Mouse (Mus musculus) cerebellum, adult 9-10 months (tissue): ENCODE measurements around the gene Iqgap2.

ENCODE experiments used
- DNase-seq: peaks from one replicate; pipeline ENCODE4 v3.0.0; 2022

Gene Iqgap2

GRCm38 (mm10) chr13:95822918-95823317, 68.8 kb downstream of the Iqgap2 start:
- no peak for DNase-seq

- DNase-seq = no peak
These were observed 71.7 kb downstream of the Iqgap2 start for GRCm38 (mm10) chr13:95820071-95820470.

DNA sequence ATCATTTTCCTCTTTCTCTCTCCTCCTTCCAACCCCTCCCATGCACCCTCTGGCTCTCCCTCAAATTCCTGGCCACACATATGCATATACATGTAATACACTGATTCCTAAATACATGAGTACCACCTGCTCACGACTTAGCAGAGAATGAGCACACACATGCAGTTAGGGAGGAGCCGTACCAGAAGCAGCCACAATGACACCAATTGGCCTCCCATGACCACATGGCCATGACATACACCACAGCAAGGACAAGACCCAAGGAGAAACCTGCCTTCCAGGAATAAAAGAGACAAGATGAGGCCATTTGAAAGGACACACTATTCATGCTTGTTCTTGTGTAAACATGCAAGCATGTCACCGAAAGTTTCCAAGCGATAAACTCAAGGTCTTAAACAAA, 72.8 kb downstream of the Iqgap2 start:
- no peak for DNase-seq

- no peak for DNase-seq
These were observed 78.1 kb downstream of the Iqgap2 start for GRCm38 (mm10) chr13:95813643-95814042.

DNA sequence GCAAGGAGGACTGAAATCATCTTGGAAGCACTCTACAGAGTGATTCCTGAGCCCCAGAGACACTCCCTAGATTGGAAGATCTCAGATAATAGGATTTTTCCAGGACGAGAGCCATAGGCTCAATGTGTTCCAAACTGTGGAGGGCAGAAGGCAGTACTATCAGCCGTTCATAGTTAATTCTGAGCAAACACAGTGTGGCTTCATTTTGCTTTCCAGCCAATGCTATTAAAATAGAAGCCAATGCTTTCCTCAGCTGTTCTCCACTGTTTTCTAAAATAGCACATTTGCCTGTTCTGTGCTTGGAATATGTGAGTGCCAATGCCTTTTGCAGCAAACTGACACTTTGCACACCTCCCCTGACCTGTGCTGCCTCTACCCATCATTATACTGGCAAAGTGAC, 80.9 kb downstream of the Iqgap2 start:
- DNase-seq = no peak

DNA sequence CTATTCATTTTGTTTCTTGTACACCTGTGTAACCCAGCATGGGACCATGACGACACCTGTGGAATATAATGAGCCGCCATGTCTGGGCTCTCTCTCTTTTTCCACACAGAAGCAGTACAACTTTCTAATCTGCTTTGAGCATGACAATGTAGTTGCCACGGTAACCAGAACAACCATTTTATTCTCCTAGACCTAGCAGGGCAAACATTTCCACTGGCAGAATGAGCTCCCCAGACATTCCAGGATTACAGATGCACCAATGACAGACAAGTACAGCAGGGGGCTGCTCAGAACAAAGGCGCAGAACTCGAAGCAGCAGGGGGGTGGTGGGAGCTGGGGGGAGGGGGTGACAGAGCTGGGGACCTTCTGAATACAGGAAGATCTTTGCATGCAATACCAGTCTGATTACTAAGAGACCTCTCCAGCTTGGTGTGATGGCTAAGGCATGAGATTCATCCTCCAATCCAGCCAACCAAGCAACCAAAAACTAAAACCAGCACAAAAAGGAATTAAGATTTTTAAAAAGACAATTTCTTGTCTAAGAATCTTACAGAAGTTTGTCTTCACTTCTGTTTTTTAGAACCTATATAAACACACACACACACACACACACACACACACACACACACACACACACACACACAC, 84.5 kb downstream of the Iqgap2 start:
- DNase-seq = no peak

DNA sequence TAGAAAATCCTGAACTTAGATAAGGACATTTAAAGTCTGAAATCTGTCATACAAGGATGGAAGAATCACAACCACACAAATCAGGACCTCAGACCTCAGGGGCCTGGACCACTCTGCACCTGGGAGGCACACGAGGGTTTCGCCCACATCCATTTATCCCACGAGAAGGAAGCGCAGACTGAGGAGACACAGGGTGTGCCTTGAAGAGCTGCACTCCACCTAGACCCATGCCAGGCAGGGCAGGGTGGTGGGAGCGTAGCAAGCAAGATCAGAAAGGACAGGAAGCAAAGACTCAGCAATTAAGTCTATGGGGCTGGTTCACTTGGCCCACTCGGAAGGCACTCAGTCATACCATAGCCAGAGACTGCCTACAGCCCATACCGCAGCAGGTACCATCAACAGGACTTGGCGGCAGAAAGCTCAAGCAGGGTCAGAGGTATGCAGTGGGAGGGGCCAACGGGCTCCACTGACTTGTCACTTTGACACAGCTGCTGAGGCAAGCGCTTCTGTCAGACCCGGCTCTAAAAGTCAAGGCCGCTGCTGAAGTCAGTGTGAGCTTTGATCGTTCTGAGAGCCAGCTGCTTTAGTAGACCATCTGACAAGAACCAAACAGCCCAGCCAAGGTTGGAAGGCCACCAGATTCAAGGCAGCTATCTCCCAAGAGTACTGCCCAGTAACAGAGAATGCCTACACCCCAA, 86.1 kb downstream of the Iqgap2 start:
- DNase-seq = no peak

DNA sequence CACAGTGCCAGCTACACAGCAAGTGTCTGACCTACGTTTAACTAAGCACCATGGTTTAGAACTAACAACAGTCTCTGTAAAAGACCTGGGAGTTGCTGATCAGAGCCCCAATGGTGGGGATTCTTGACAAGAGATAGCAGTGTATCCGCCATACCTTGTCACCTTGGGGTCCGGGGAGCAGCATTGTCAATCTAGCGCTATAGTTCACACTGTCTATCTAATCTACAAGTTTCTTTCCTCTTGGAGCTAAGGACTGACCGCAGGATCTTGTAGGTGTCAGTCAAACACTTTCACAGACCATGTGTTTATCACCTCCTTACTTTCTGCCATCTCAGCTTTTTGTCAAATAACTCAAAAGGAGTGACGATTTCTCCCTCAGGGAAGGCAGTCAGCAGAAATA, 87.6 kb downstream of the Iqgap2 start:
- DNase-seq = no peak

- peak; percentile 57 for DNase-seq
These were observed 90.8 kb downstream of the Iqgap2 start for GRCm38 (mm10) chr13:95800925-95801324.

DNA sequence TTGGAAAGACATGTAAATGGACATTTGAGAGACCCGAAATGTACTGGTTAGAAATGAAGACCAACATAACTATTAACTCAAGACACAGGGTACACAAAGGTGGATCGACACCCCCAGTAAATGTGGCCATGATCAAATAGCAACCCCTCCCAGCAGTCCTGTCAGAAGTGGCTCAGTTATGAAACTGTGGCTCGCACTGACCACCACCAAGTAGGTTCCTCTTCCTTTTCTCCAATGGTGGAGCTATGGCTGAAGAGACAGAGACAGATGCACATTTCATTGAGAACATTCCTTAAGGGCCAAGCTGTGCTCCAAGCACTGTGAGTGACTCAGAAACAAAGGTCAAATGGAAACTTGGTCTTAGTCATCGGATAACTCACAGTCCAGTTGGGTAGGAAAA, 92.4 kb downstream of the Iqgap2 start:
- DNase-seq = no peak

DNA sequence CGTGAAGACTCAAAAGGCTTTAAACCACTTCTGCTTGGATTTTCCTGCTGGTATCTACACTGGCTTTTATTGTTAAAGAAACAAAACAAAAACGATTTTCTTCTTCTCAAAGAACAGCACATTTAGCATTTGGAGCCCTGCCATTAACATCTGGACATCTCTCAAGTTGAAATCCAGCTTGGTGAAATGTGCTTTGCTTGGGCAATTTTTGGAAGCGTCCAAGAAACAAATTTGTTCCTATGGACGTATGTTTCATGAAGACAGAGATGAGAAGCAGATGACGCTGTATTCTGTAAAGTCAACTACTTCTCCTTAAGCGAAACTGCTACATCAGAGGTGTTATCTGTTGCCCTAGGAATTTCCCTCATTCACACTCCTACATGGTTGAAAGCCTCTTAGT, 93.0 kb downstream of the Iqgap2 start:
- DNase-seq = no peak

GRCm38 (mm10) chr13:95797530-95797929, 94.2 kb downstream of the Iqgap2 start:
- DNase-seq = no peak

- no peak for DNase-seq
These were observed 97.4 kb downstream of the Iqgap2 start for GRCm38 (mm10) chr13:95794346-95794745.

DNA sequence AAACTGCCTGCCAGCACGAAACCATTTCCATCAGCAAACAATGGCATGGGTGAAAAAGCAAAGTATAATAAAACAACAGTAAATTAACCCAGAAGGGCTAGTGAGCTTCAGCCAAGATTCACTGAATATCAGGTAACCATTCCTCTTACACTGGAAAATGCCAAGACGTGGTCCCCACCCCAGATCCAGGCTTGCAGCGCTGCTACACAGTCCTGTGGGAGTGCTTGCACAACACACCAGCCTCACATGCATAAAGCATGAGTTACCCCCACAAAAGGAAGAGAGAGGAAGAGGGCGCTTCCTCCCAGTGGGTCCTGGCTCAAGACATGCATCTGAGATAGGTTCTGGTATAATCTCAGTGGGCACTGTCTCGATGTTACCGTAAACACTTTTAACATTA, 100.8 kb downstream of the Iqgap2 start:
- no peak for DNase-seq

- no peak for DNase-seq
These were observed 102.9 kb downstream of the Iqgap2 start for GRCm38 (mm10) chr13:95788631-95789376.

DNA sequence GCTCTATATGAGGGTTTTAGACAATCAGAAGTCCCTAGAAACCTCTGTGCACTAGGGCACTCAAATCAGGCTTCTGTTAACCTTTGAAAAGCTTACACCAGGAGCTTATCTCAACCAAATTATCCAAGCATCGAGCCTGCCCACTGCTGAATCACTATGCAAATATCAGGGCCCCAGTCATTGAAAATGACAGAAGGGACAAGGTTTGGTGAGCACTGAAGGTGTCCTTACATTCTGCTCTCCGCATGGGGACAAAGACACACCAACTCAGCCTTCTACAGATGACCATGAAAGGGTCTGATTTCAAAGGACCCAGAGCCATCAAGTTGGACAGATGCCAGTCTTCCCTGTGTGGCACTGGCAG, 108.8 kb downstream of the Iqgap2 start:
- no peak for DNase-seq

GRCm38 (mm10) chr13:95782311-95782968, 109.3 kb downstream of the Iqgap2 start:
- DNase-seq = no peak

DNA sequence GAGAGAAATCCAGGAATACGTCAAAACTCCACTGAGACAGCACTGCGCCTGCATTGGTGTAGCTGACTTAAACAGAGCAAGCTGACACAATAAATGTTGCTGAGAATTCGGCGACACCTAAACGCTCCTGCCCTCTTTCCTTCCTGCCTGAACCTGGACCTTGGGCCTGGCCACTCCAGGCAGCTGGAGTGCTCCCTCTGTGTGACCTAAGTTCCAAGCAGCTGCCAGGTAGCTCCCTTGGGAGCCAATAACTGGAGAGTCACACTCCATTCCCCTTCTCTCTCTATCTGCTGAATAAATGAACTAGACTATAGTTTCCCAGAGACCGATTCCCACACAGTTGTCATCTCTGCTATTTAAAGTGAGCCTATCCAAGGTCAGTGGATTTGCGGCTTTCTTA, 111.7 kb downstream of the Iqgap2 start:
- DNase-seq = no peak

- DNase-seq = no peak
These were observed 112.5 kb downstream of the Iqgap2 start for GRCm38 (mm10) chr13:95779261-95779660.

- DNase-seq = no peak
These were observed 113.0 kb downstream of the Iqgap2 start for GRCm38 (mm10) chr13:95778761-95779161.

DNA sequence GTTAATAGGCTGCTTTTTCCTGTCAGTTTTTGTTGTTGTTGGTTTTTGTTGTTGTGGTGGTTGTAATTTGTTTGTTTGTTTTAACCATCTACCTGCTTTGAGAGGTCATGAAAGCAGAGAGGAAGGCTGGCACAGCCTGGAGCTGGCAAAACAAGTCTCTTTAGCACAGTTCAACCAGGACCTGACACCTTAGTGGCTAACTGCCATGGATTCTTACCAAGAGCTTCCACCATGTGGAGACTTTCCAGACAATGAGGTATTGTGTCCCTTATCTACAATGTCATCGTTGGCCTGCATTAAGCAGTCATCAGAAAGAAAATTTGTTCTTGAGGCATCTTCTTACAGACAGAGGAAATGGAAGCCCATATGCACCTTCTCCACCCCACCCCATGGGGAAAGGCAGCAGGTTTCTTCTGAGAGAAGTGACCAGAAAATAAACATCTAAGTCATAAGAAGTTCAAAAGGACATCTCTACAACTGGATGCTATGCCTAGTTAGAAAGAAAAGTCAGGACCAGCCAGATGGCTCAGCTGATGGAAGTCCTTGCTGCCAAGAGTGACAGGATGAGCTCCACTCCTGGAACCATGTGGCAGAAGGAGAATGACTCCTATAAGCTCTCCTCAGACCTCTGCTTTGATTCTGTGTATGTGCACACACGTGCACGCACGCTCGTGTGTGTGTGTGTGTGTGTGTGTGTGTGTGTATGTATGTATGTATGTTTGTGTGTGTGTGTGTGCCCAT, 113.9 kb downstream of the Iqgap2 start:
- peak; percentile 53 for DNase-seq

DNA sequence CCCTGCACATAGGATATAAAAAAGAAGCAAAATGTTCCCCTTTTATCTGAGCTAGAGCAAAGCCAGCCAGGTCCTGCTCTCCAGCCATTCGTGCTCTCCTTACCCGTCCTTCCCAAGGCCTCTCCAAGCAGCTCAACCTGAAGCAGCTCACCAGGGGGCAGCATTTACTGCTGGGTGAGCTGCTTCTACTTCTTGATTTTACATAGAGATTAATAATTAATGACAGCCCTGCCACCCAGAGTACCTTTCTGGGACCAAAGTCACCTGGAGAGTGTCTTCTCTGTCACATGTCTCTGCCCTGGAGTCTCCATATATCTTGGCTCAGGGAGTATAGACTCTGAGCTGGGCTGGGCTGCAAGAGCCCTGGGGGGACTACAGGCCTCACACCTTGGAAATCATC, 114.5 kb downstream of the Iqgap2 start:
- DNase-seq = peak; percentile 20
